Mouse (Mus musculus) midbrain, embryonic 11.5 days (tissue): ENCODE data around the gene Slc30a3. TPM values are rescaled to one million over a fixed set of nuclear protein-coding genes. Genes with fewer than 3 reads are reported as not detected.

Experiments
- ATAC-seq: fragments of 200-750 bp; cut with Nextera tagmentation; 2 replicates; pipeline ENCODE4 v1.8.0; 2017; ENCODE audit warnings: moderate TSS enrichment, moderate library complexity; ENCODE audit not compliant: low FRiP score
- DNase-seq: peaks from one replicate; pipeline ENCODE4 v3.0.0; 2015; ENCODE audit warnings: low spot score; ENCODE audit errors: missing footprints
- H3K27ac ChIP-seq: fragments of 300-500 bp; sonication (generic); 2 replicates; pipeline ENCODE4 v1.5.1; 2014; ENCODE audit warnings: low read depth, low read length
- H3K27me3 ChIP-seq: fragments of 300-500 bp; sonication (generic); 2 replicates; pipeline ENCODE4 v1.6.1; 2014; ENCODE audit warnings: mild to moderate bottlenecking, low read length, moderate library complexity, mixed read lengths; ENCODE audit not compliant: control insufficient read depth, insufficient read depth
- H3K36me3 ChIP-seq: fragments of 300-500 bp; sonication (generic); 2 replicates; pipeline ENCODE4 v1.6.1; 2014; ENCODE audit warnings: mild to moderate bottlenecking, low read length, moderate library complexity, mixed read lengths; ENCODE audit not compliant: control insufficient read depth, insufficient read depth
- H3K4me1 ChIP-seq: fragments of 300-500 bp; sonication (generic); 2 replicates; pipeline ENCODE4 v1.6.1; 2014; ENCODE audit warnings: low read length; ENCODE audit not compliant: control insufficient read depth, insufficient read depth
- H3K4me2 ChIP-seq: fragments of 300-500 bp; sonication (generic); 2 replicates; pipeline ENCODE4 v1.6.1; 2014; ENCODE audit warnings: mild to moderate bottlenecking, moderate library complexity
- H3K4me3 ChIP-seq: fragments of 300-500 bp; sonication (generic); 2 replicates; pipeline ENCODE4 v1.5.1; 2014; ENCODE audit warnings: low read depth, low read length
- H3K9ac ChIP-seq: fragments of 300-500 bp; sonication (generic); 2 replicates; pipeline ENCODE4 v1.6.1; 2014; ENCODE audit warnings: low read length
- H3K9me3 ChIP-seq: fragments of 300-500 bp; sonication (generic); 2 replicates; pipeline ENCODE4 v1.6.1; 2016; ENCODE audit warnings: low read length; ENCODE audit not compliant: control insufficient read depth
- WGBS: fragments of 180-500 bp; shearing (Covaris S2); extraction: QIAGEN DNeasy Blood & Tissue Kit; methylation state at CpG from one replicate; pipeline ENCODE4 v1.1.7; 2014; 5-methylcytosine and 5-hydroxymethylcytosine counted together
- polyA plus RNA-seq: library from polyadenylated mRNA; unstranded; fragments of >200 nt; fragmentation: Nextera tagmentation; extraction: Ambion mirVana; gene quantifications from 2 replicates; pipeline ENCODE4 v1.2.1, GENCODE M21; 2014

The Slc30a3 gene
- polyA plus RNA-seq, 1 experiment from 2014 or later, result 6.9 TPM

- H3K27me3 ChIP-seq, result peaks cover 51% of the 10 kb centered on the region
- ATAC-seq (no peak), DNase-seq (peak; percentile 89)
- H3K4me1 ChIP-seq, result peaks cover 10% of the 10 kb centered on the region
- H3K9ac ChIP-seq, result no peak overlapping the region
- no peak overlapping the region for H3K4me3 ChIP-seq
- H3K4me2 ChIP-seq, result peak overlapping the region; percentile 38
- 0% methylated on average over 33 of the region's 33 CpGs for WGBS
- H3K9me3 ChIP-seq, result no peaks in the 10 kb centered on the region
- H3K27ac ChIP-seq, result no peak overlapping the region
- no peaks in the 10 kb centered on the region for H3K36me3 ChIP-seq
These were observed 28.8 kb upstream of the Slc30a3 start for GRCm38 (mm10) chr5:31136730-31137424.

GRCm38 (mm10) chr5:31126050-31126449 lies 18.0 kb upstream of the Slc30a3 start:
- no peak overlapping the region for H3K9ac ChIP-seq
- ATAC-seq (no peak), DNase-seq (no peak)
- H3K4me3 ChIP-seq, result no peak overlapping the region
- no peaks in the 10 kb centered on the region for H3K4me1 ChIP-seq
- H3K4me2 ChIP-seq, result no peak overlapping the region
- H3K36me3 ChIP-seq, result no peaks in the 10 kb centered on the region
- H3K27me3 ChIP-seq, result no peaks in the 10 kb centered on the region
- WGBS, result 42% methylated on average over 5 of the region's 5 CpGs
- H3K27ac ChIP-seq, result no peak overlapping the region
- H3K9me3 ChIP-seq, result no peaks in the 10 kb centered on the region

DNA sequence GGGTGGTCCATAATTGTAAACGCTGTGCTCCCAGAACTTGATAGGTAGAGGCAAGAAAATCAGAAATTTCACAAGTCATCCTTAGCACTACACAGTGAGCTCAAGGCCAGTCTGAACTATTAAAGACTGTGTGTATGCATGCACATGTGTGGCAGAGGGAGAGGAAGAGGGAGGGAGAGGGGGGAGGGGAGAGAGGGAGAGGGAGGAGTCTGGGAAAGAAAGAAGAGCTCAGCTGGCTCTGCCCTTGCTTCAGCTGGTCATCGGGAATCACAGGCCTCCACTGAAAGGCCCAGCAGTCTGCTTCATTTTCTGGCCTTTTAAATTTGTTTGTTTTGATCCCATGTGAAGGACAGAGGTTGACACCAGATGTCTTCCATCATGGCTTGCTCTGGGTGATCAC lies 15.4 kb upstream of the Slc30a3 start:
- DNase-seq (peak; percentile 84), ATAC-seq (no peak)
- no peak overlapping the region for H3K27ac ChIP-seq
- WGBS, result 42% methylated on average over 2 of the region's 2 CpGs
- no peak overlapping the region for H3K9ac ChIP-seq
- no peaks in the 10 kb centered on the region for H3K4me1 ChIP-seq
- no peak overlapping the region for H3K4me3 ChIP-seq
- H3K4me2 ChIP-seq, result no peak overlapping the region
- H3K9me3 ChIP-seq, result no peaks in the 10 kb centered on the region
- no peaks in the 10 kb centered on the region for H3K36me3 ChIP-seq
- no peaks in the 10 kb centered on the region for H3K27me3 ChIP-seq

GRCm38 (mm10) chr5:31121111-31121510 lies 13.1 kb upstream of the Slc30a3 start:
- WGBS, result 89% methylated on average over 8 of the region's 8 CpGs
- H3K9me3 ChIP-seq, result no peaks in the 10 kb centered on the region
- ATAC-seq (no peak), DNase-seq (no peak)
- H3K27ac ChIP-seq, result no peak overlapping the region
- H3K4me1 ChIP-seq, result no peaks in the 10 kb centered on the region
- H3K4me2 ChIP-seq, result no peak overlapping the region
- no peak overlapping the region for H3K9ac ChIP-seq
- H3K36me3 ChIP-seq, result no peaks in the 10 kb centered on the region
- H3K27me3 ChIP-seq, result no peaks in the 10 kb centered on the region
- H3K4me3 ChIP-seq, result no peak overlapping the region

GRCm38 (mm10) chr5:31116912-31117311 lies 8.9 kb upstream of the Slc30a3 start:
- no peaks in the 10 kb centered on the region for H3K4me1 ChIP-seq
- H3K4me2 ChIP-seq, result no peak overlapping the region

GRCm38 (mm10) chr5:31116354-31116753 lies 8.3 kb upstream of the Slc30a3 start, which contains the start of gene Trim54:
TSS of gene Trim54 (plus strand) at chr5:31116712.
- no peak for ATAC-seq
- no peaks in the 10 kb centered on the region for H3K27me3 ChIP-seq

More at GRCm38 (mm10) chr5:31116912-31117311, 8.9 kb upstream of the Slc30a3 start:
- Histone ChIP-seq H3K27ac (no peak overlapping the region), H3K9me3 (no peaks in the 10 kb centered on the region), H3K27me3 (no peaks in the 10 kb centered on the region), H3K4me3 (no peak overlapping the region), H3K9ac (no peak overlapping the region), H3K36me3 (no peaks in the 10 kb centered on the region)
- ATAC-seq, result no peak
- 32% methylated on average over 10 of the region's 10 CpGs for WGBS
- no peak for DNase-seq

GRCm38 (mm10) chr5:31110781-31111180 lies 2.7 kb upstream of the Slc30a3 start:
- Histone ChIP-seq H3K27ac (no peak overlapping the region), H3K4me1 (no peaks in the 10 kb centered on the region), H3K36me3 (no peaks in the 10 kb centered on the region), H3K27me3 (no peaks in the 10 kb centered on the region), H3K4me2 (no peak overlapping the region), H3K9ac (no peak overlapping the region), H3K9me3 (no peaks in the 10 kb centered on the region), H3K4me3 (no peak overlapping the region)
- ATAC-seq, result no peak
- no peak for DNase-seq
- WGBS, result 34% methylated on average over 7 of the region's 7 CpGs

More at GRCm38 (mm10) chr5:31116354-31116753, 8.3 kb upstream of the Slc30a3 start, which contains the start of gene Trim54:
- WGBS, result 62% methylated on average over 3 of the region's 3 CpGs
- DNase-seq, result no peak
- H3K4me2 ChIP-seq, result no peak within 1 kb of the TSS
- H3K4me3 ChIP-seq, result no peak within 1 kb of the TSS
- H3K36me3 ChIP-seq, result no peaks in the 10 kb centered on the region
- H3K9me3 ChIP-seq, result no peaks in the 10 kb centered on the region
- H3K9ac ChIP-seq, result no peak within 1 kb of the TSS
- no peak within 1 kb of the TSS for H3K27ac ChIP-seq
- no peaks in the 10 kb centered on the region for H3K4me1 ChIP-seq

DNA sequence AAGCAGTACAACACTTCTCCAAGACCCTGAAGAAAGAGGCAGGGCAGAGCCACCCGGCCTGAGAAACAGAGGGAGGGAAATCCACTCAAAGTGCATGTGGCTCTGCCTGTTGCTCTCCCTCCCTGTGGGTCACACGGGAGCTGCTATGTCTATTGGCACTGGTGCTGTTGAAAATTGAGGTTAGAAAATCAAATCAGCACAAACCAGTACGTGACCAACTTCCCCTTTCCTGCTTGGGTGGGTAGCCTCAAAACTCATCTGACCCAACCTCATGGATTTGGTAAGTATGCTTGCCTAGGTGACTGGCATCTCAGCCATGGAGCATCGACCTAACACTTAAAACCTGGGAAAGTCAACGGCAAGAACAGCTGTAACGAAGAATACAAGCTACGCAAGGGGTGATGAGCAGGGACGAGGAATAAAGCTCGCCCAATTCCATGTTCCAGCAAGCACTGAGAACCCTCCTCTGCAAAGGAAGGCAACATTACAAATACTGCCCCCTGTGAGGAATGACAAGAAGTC lies 2.2 kb downstream of the Slc30a3 start, which contains the start of gene Dnajc5g:
TSS of gene Dnajc5g (plus strand) at position 472 of the 522 bp plus-strand sequence.
- DNase-seq (no peak), ATAC-seq (no peak)
- H3K4me2 ChIP-seq, result no peak within 1 kb of the TSS
- no peaks in the 10 kb centered on the region for H3K4me1 ChIP-seq
- no peaks in the 10 kb centered on the region for H3K27me3 ChIP-seq
- H3K9me3 ChIP-seq, result no peaks in the 10 kb centered on the region
- 87% methylated on average over 9 of the region's 9 CpGs for WGBS
- no peak within 1 kb of the TSS for H3K9ac ChIP-seq
- no peak within 1 kb of the TSS for H3K27ac ChIP-seq
- no peak within 1 kb of the TSS for H3K4me3 ChIP-seq
- no peaks in the 10 kb centered on the region for H3K36me3 ChIP-seq

- ATAC-seq, result no peak; the same call in 1 of the 2 replicates
- Histone ChIP-seq H3K9ac (no peak overlapping the region), H3K27ac (no peak overlapping the region), H3K4me2 (peak overlapping the region; percentile 34), H3K27me3 (peaks cover 63% of the 10 kb centered on the region), H3K4me3 (no peak overlapping the region), H3K36me3 (no peaks in the 10 kb centered on the region), H3K4me1 (peaks cover 20% of the 10 kb centered on the region), H3K9me3 (no peaks in the 10 kb centered on the region)
- DNase-seq, result peak; percentile 91
- whole genome bisulfite sequencing, result 23% methylated on average over 11 of the region's 11 CpGs
These were observed 12.1 kb downstream of the Slc30a3 start for GRCm38 (mm10) chr5:31095711-31096480.
